Mouse (Mus musculus) intestine, embryonic 16.5 days (tissue): ENCODE results near the gene St3gal5. TPM values are rescaled to one million over a fixed set of nuclear protein-coding genes. Genes with fewer than 3 reads are reported as not detected.

Source experiments
- ATAC-seq: fragments of 200-750 bp; cut with Nextera tagmentation; 2 replicates; pipeline ENCODE4 v1.8.0; 2017; ENCODE audit warnings: moderate TSS enrichment, moderate library complexity
- H3K27ac ChIP-seq: fragments of 300-500 bp; sonication (generic); 2 replicates; pipeline ENCODE4 v1.5.1; 2014; ENCODE audit warnings: mild to moderate bottlenecking, low read length
- H3K27me3 ChIP-seq: fragments of 300-500 bp; sonication (generic); replicated peaks from 2 replicates; pipeline ENCODE4 v1.6.1; 2014; ENCODE audit warnings: low read length, control low read depth, mixed read lengths; ENCODE audit not compliant: control insufficient read depth, insufficient read depth
- H3K36me3 ChIP-seq: fragments of 300-500 bp; sonication (generic); 2 replicates; pipeline ENCODE4 v1.6.1; 2014; ENCODE audit warnings: low read length, control low read depth; ENCODE audit not compliant: control insufficient read depth, insufficient read depth
- H3K4me1 ChIP-seq: fragments of 300-500 bp; sonication (generic); 2 replicates; pipeline ENCODE4 v1.6.1; 2014; ENCODE audit warnings: low read length, control low read depth, mixed read lengths; ENCODE audit not compliant: control insufficient read depth, insufficient read depth
- H3K4me2 ChIP-seq: fragments of 300-500 bp; sonication (generic); 2 replicates; pipeline ENCODE4 v1.6.1; 2014; ENCODE audit warnings: low read depth, low read length, control low read depth
- H3K4me3 ChIP-seq: fragments of 300-500 bp; sonication (generic); 2 replicates; pipeline ENCODE4 v1.5.1; 2014; ENCODE audit warnings: mild to moderate bottlenecking, low read length
- H3K9ac ChIP-seq: fragments of 300-500 bp; sonication (generic); 2 replicates; pipeline ENCODE4 v1.6.1; 2014; ENCODE audit warnings: low read depth, low read length
- H3K9me3 ChIP-seq: fragments of 300-500 bp; sonication (generic); 2 replicates; pipeline ENCODE4 v1.6.1; 2016; ENCODE audit warnings: low read length, control low read depth; ENCODE audit not compliant: control insufficient read depth
- WGBS: fragments of 180-500 bp; shearing (Covaris S2); extraction: QIAGEN DNeasy Blood & Tissue Kit; methylation state at CpG from one replicate; pipeline ENCODE4 v1.1.7; 2014; 5-methylcytosine and 5-hydroxymethylcytosine counted together
- polyA plus RNA-seq: library from polyadenylated mRNA; unstranded; fragments of >200 nt; fragmentation: Nextera tagmentation; extraction: Ambion mirVana; gene quantifications from 2 replicates; pipeline ENCODE4 v1.2.1, GENCODE M21; 2015

St3gal5 gene
- polyA plus RNA-seq, 1 experiment from 2014 or later: 22.8 TPM

GRCm38 (mm10) chr6:72063718-72064117 lies 33.7 kb upstream of the St3gal5 start:
- 60% methylated on average over 6 of the region's 6 CpGs for WGBS
- Histone ChIP-seq H3K9me3 (no peaks in the 10 kb centered on the region), H3K4me2 (no peak overlapping the region), H3K36me3 (no peaks in the 10 kb centered on the region), H3K27ac (no peak overlapping the region), H3K9ac (no peak overlapping the region), H3K27me3 (no peaks in the 10 kb centered on the region), H3K4me3 (no peak overlapping the region), H3K4me1 (no peaks in the 10 kb centered on the region)
- ATAC-seq: no peak

DNA sequence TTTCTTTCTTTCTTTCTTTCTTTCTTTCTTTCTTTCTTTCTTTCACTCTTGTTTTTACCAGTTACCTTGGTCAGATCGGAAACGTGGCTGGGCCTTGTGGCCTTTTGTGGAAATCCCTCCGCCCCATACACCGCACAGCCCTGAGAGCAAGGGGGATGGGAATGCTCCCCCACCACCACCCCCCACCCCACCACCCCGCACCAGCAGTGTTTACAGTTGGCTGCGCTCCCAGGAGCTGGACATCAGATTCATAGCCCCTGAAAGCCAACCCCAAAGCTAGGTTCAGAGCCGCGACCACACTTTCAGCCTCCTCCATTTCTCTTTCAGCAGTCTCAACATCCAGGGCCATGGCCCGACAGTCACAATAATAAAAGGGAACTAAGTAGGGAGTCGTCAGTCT lies 31.4 kb upstream of the St3gal5 start:
- 42% methylated on average over 9 of the region's 10 CpGs for WGBS
- H3K9me3 ChIP-seq: no peaks in the 10 kb centered on the region
- no peak for ATAC-seq
- no peak overlapping the region for H3K9ac ChIP-seq
- no peaks in the 10 kb centered on the region for H3K4me1 ChIP-seq
- H3K36me3 ChIP-seq: no peaks in the 10 kb centered on the region
- H3K4me3 ChIP-seq: no peak overlapping the region
- H3K27ac ChIP-seq: no peak overlapping the region
- no peaks in the 10 kb centered on the region for H3K27me3 ChIP-seq
- no peak overlapping the region for H3K4me2 ChIP-seq

GRCm38 (mm10) chr6:72068436-72068835 lies 29.0 kb upstream of the St3gal5 start:
- H3K9me3 ChIP-seq: no peaks in the 10 kb centered on the region
- WGBS: 78% methylated on average over 4 of the region's 4 CpGs
- H3K9ac ChIP-seq: no peak overlapping the region
- ATAC-seq: peak; percentile 47
- H3K4me2 ChIP-seq: no peak overlapping the region
- H3K4me3 ChIP-seq: no peak overlapping the region
- H3K27ac ChIP-seq: peak overlapping the region; percentile 61; the same call in 1 of the 2 replicates
- H3K27me3 ChIP-seq: no peaks in the 10 kb centered on the region
- no peaks in the 10 kb centered on the region for H3K4me1 ChIP-seq
- H3K36me3 ChIP-seq: no peaks in the 10 kb centered on the region

- Histone ChIP-seq H3K27me3 (no peaks in the 10 kb centered on the region), H3K27ac (no peak overlapping the region), H3K4me1 (no peaks in the 10 kb centered on the region), H3K9ac (no peak overlapping the region), H3K4me3 (no peak overlapping the region), H3K4me2 (no peak overlapping the region), H3K36me3 (no peaks in the 10 kb centered on the region), H3K9me3 (no peaks in the 10 kb centered on the region)
- ATAC-seq: peak; percentile 91
- 56% methylated on average over 5 of the region's 5 CpGs for WGBS
Observed at GRCm38 (mm10) chr6:72071281-72071870, 26.0 kb upstream of the St3gal5 start.

DNA sequence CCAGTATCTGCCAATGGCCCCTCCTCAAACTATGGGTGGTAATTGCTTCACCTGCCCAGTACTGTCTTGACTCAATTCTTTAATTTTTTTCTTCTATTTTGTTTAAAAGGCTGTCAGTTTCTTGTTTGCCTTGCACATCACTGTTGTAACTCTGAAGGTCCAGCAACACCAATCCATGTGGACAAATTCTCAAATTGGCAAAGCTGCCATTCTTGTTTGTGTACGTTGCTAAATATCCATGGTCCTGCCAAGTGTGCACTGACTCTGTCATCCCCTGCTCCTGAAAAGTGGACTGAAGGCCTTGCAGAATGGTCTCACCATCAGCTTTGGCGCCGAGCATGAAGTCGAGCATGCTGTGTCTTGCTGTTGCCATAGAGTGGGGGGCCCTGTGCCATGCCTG lies 23.6 kb upstream of the St3gal5 start:
- Histone ChIP-seq H3K9me3 (no peaks in the 10 kb centered on the region), H3K4me1 (no peaks in the 10 kb centered on the region), H3K36me3 (no peaks in the 10 kb centered on the region), H3K27ac (no peak overlapping the region), H3K9ac (no peak overlapping the region), H3K27me3 (no peaks in the 10 kb centered on the region), H3K4me3 (no peak overlapping the region), H3K4me2 (no peak overlapping the region)
- WGBS: 86% methylated on average over 4 of the region's 4 CpGs
- no peak for ATAC-seq

DNA sequence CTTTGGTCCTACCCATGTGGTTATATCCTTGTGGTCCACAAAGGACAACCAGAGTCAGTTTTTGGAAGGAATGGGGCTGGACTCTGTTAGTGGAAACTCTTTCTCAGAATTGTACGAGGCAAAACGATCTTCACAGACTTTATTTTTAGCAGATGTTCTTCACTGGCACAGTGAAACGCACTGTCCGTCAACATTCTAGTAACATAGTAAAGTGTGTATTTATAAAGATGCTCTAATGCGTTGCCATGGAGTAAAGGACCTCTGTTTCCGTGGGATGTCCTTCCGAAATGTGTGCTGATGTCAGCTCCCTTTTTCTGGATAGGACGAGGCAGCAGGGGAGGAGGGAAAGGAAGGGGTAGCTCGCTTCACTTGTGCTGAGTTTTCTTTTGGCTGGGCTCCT lies 20.9 kb upstream of the St3gal5 start:
- 65% methylated on average over 9 of the region's 9 CpGs for WGBS
- Histone ChIP-seq H3K9me3 (no peaks in the 10 kb centered on the region), H3K27ac (no peak overlapping the region), H3K27me3 (no peaks in the 10 kb centered on the region), H3K4me3 (no peak overlapping the region), H3K36me3 (no peaks in the 10 kb centered on the region), H3K9ac (no peak overlapping the region), H3K4me2 (no peak overlapping the region), H3K4me1 (no peaks in the 10 kb centered on the region)
- no peak for ATAC-seq

DNA sequence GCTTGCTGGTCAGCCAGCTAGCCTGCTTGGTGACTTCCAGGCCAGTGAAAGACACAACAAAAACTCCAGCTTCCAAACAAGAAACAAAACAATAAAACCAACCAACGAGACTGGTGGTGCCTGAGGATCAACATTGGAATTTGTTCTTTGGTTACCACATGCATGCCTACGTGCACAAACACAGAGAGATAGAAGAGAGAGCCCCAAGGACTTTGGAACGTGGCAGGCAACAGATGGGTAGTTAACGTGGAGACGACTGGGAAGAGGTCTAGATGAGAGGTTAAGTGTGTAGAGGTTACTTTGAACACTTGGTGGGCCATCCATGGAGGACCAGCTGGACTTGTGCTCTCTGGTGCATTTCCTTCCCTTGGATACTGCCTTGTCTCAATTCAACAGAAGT lies 19.2 kb upstream of the St3gal5 start:
- Histone ChIP-seq H3K9ac (no peak overlapping the region), H3K4me1 (no peaks in the 10 kb centered on the region), H3K4me2 (no peak overlapping the region), H3K36me3 (no peaks in the 10 kb centered on the region), H3K27ac (no peak overlapping the region), H3K4me3 (no peak overlapping the region), H3K9me3 (no peaks in the 10 kb centered on the region), H3K27me3 (no peaks in the 10 kb centered on the region)
- ATAC-seq: peak; percentile 40; the same call in 1 of the 2 replicates
- 69% methylated on average over 5 of the region's 5 CpGs for WGBS

DNA sequence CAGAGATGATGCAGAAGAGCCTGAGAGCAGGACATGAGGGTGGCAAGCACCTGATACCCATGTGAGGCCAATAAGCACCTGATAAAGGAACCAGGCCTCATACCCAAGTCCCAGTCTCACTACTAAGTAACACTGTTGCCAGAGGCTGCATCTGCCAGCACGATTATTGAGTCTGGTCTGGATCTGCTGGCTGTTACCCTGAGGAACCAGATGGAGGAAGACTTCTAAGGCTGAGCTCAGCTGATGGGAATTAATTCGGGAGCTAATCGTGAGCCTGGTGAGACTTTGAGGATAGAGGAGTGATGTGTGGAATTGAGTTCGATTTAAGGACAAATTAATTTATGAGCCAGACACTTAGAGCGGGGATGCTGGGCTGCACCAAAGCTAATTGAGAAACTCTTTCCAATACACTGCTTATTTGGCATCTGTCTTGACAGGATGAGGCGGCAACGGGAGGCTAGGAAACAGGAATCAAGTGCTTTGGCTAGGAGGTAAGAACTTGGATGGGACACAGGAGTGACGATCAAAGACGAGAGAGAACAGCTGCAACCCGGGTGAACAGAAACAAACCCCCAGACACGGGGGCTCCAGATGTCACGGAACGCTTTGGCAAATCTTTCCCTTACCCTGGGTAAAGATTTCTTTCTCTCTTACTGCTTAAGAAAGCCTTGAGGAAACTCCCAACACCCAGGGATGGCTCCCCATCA lies 15.9 kb upstream of the St3gal5 start:
- H3K4me1 ChIP-seq: no peaks in the 10 kb centered on the region
- H3K9me3 ChIP-seq: no peaks in the 10 kb centered on the region
- no peaks in the 10 kb centered on the region for H3K36me3 ChIP-seq
- no peak overlapping the region for H3K27ac ChIP-seq
- no peaks in the 10 kb centered on the region for H3K27me3 ChIP-seq
- H3K9ac ChIP-seq: no peak overlapping the region
- H3K4me2 ChIP-seq: no peak overlapping the region
- no peak overlapping the region for H3K4me3 ChIP-seq
- WGBS: 83% methylated on average over 13 of the region's 13 CpGs
- ATAC-seq: no peak

DNA sequence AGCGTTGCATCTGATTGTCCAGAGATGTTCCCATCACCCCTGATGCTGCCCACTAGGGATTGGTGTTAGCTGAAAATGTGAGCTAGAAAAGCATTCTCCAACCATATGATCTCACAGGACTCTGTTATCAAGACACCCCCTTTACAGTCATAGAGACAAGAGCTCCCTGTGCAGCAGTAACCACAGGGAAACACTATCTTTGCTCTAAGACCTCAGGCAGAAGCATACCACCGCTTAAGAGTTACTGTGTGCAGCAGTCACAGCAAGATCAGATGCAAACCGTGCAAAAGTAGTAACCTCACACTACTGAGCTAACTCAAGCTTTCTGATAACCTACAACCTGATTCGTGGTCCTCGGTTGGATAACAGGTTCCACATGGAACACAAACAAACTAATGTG lies 10.0 kb upstream of the St3gal5 start:
- Histone ChIP-seq H3K4me3 (no peak overlapping the region), H3K27me3 (no peaks in the 10 kb centered on the region), H3K9ac (no peak overlapping the region), H3K9me3 (no peaks in the 10 kb centered on the region), H3K36me3 (no peaks in the 10 kb centered on the region), H3K4me2 (no peak overlapping the region), H3K27ac (no peak overlapping the region), H3K4me1 (no peaks in the 10 kb centered on the region)
- ATAC-seq: no peak
- WGBS: 69% methylated on average over 5 of the region's 5 CpGs

- Histone ChIP-seq H3K27ac (no peak overlapping the region), H3K4me1 (no peaks in the 10 kb centered on the region), H3K4me3 (no peak overlapping the region), H3K9ac (no peak overlapping the region), H3K9me3 (no peaks in the 10 kb centered on the region), H3K4me2 (no peak overlapping the region), H3K36me3 (no peaks in the 10 kb centered on the region), H3K27me3 (no peaks in the 10 kb centered on the region)
- ATAC-seq: no peak
- WGBS: 80% methylated on average over 5 of the region's 5 CpGs
Observed at GRCm38 (mm10) chr6:72089865-72090264, 7.5 kb upstream of the St3gal5 start.
